Mouse (Mus musculus): Measurements from ENCODE around the gene Kcnj16.

Gene Kcnj16

GRCm38 (mm10) chr11:111057435-111057834, 89.6 kb downstream of the Kcnj16 start:
- DNase-seq = no peak

- no peak for DNase-seq
Observed at GRCm38 (mm10) chr11:111059440-111059839, 91.6 kb downstream of the Kcnj16 start.

GRCm38 (mm10) chr11:111060216-111060615, 92.4 kb downstream of the Kcnj16 start:
- DNase-seq = no peak

GRCm38 (mm10) chr11:111064751-111065527, 97.1 kb downstream of the Kcnj16 start:
- DNase-seq = peak; percentile 38

- DNase-seq = peak; percentile 89
Observed at GRCm38 (mm10) chr11:111065635-111066298, 97.9 kb downstream of the Kcnj16 start, which contains the start of gene Kcnj2. Gene Kcnj2, plus strand, starts transcription at chr11:111066164.

- DNase-seq = no peak
Observed at GRCm38 (mm10) chr11:111066299-111066691, 98.5 kb downstream of the Kcnj16 start.

GRCm38 (mm10) chr11:111067787-111068186, 100.0 kb downstream of the Kcnj16 start:
- DNase-seq = no peak

GRCm38 (mm10) chr11:111070460-111070859, 102.6 kb downstream of the Kcnj16 start:
- no peak for DNase-seq

GRCm38 (mm10) chr11:111074131-111074530, 106.3 kb downstream of the Kcnj16 start:
- no peak for DNase-seq

Measured in liver (tissue).